Mouse (Mus musculus): Measurements from ENCODE around the gene Crebl2.

The Crebl2 gene

GRCm38 (mm10) chr6:134872236-134872635 lies 42.3 kb downstream of the Crebl2 start:
- in situ Hi-C loops (cut with MboI, MseI), result loop anchor here (10.0 kb wide), 1 partner anchor 73 kb away; no protein-coding TSS in a partner anchor

GRCm38 (mm10) chr6:134873018-134873417 lies 43.1 kb downstream of the Crebl2 start:
- in situ Hi-C loops (cut with MboI, MseI), result loop anchor here (10.0 kb wide), 1 partner anchor 72 kb away; no protein-coding TSS in a partner anchor

- in situ Hi-C loops (cut with MboI, MseI), result loop anchor here (10.0 kb wide), 1 partner anchor 68 kb away; no protein-coding TSS in a partner anchor
These were observed 46.8 kb downstream of the Crebl2 start for GRCm38 (mm10) chr6:134876795-134877194.

- in situ Hi-C loops (cut with MboI, MseI), result loop anchor here (10.0 kb wide), 1 partner anchor 68 kb away; no protein-coding TSS in a partner anchor
These were observed 47.3 kb downstream of the Crebl2 start for GRCm38 (mm10) chr6:134877276-134877675.

GRCm38 (mm10) chr6:134877892-134878291 lies 47.9 kb downstream of the Crebl2 start:
- in situ Hi-C loops (cut with MboI, MseI), result loop anchor here (10.0 kb wide), 1 partner anchor 67 kb away; no protein-coding TSS in a partner anchor

- in situ Hi-C loops (cut with MboI, MseI), result loop anchor here (10.0 kb wide), 1 partner anchor 65 kb away; no protein-coding TSS in a partner anchor
These were observed 49.6 kb downstream of the Crebl2 start for GRCm38 (mm10) chr6:134879556-134879955.

- in situ Hi-C loops (cut with MboI, MseI), result no loop called here
These were observed 50.1 kb downstream of the Crebl2 start for GRCm38 (mm10) chr6:134880046-134880445.

- in situ Hi-C loops (cut with MboI, MseI), result no loop called here
These were observed 53.7 kb downstream of the Crebl2 start for GRCm38 (mm10) chr6:134883661-134884060.

GRCm38 (mm10) chr6:134885515-134885914 lies 55.6 kb downstream of the Crebl2 start:
- in situ Hi-C loops (cut with MboI, MseI), result no loop called here

- in situ Hi-C loops (cut with MboI, MseI), result no loop called here
These were observed 56.5 kb downstream of the Crebl2 start for GRCm38 (mm10) chr6:134886475-134886874.

GRCm38 (mm10) chr6:134887008-134887407 lies 57.1 kb downstream of the Crebl2 start:
- in situ Hi-C loops (cut with MboI, MseI), result no loop called here

- in situ Hi-C loops (cut with MboI, MseI), result no loop called here
These were observed 57.9 kb downstream of the Crebl2 start for GRCm38 (mm10) chr6:134887711-134888449.

GRCm38 (mm10) chr6:134888563-134889017 lies 58.6 kb downstream of the Crebl2 start:
- in situ Hi-C loops (cut with MboI, MseI), result no loop called here

GRCm38 (mm10) chr6:134889763-134890162 lies 59.8 kb downstream of the Crebl2 start:
- in situ Hi-C loops (cut with MboI, MseI), result no loop called here

- in situ Hi-C loops (cut with MboI, MseI), result no loop called here
These were observed 60.5 kb downstream of the Crebl2 start for GRCm38 (mm10) chr6:134890436-134890835.

GRCm38 (mm10) chr6:134896570-134897436 lies 66.8 kb downstream of the Crebl2 start:
- in situ Hi-C loops (cut with MboI, MseI), result loop anchor here (5.0 kb wide), 1 partner anchor 35 kb away; no protein-coding TSS in a partner anchor

- in situ Hi-C loops (cut with MboI, MseI), result loop anchor here (5.0 kb wide), 1 partner anchor 35 kb away; no protein-coding TSS in a partner anchor
These were observed 67.6 kb downstream of the Crebl2 start for GRCm38 (mm10) chr6:134897443-134898094.

- in situ Hi-C loops (cut with MboI, MseI), result loop anchor here (5.0 kb wide), 1 partner anchor 34 kb away; no protein-coding TSS in a partner anchor
These were observed 68.4 kb downstream of the Crebl2 start, which contains the start of gene Gpr19 for GRCm38 (mm10) chr6:134898095-134898965. Gene Gpr19, minus strand, starts transcription at chr6:134898578.

- in situ Hi-C loops (cut with MboI, MseI), result loop anchor here (25.0 kb wide), 1 partner anchor 1609 kb away; the partner anchor contains the start of gene Atf7ip
These were observed 73.4 kb downstream of the Crebl2 start for GRCm38 (mm10) chr6:134903368-134903767.

Measured in T-helper 1 cell (primary cell).